Mouse (Mus musculus): ENCODE data around the gene Csmd2. TPM values are rescaled to one million over a fixed set of nuclear protein-coding genes. Genes with fewer than 3 reads are reported as not detected.

The Csmd2 gene
- total RNA-seq, 2 experiments from 2014 or later = 0.15 to 0.22 TPM

DNA sequence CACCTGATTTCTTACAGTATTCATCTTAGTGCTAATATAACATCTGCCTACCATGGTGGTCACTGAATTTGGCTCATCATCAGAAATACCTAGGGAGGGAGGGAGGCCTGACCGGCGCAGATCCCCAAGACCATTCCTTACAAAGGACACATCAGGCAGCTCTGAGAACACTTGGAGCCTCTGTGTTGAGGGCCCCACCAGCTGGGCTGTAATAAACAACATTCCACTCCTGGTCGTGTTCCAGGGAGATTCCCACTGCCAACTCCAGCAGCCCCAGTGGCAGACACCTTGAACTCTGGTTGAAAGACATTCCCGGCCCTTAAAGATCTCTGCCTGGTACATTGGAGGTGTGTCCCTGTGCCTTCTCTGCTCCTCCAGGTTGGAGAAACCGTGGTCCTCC, 327.7 kb downstream of the Csmd2 start:
- intact Hi-C loops (cut with DNase I) = no loop called here
- no peak for DNase-seq

GRCm38 (mm10) chr4:128317951-128318350, 330.3 kb downstream of the Csmd2 start:
- intact Hi-C loops (cut with DNase I) = no loop called here
- DNase-seq = peak; percentile 7 to 30

DNA sequence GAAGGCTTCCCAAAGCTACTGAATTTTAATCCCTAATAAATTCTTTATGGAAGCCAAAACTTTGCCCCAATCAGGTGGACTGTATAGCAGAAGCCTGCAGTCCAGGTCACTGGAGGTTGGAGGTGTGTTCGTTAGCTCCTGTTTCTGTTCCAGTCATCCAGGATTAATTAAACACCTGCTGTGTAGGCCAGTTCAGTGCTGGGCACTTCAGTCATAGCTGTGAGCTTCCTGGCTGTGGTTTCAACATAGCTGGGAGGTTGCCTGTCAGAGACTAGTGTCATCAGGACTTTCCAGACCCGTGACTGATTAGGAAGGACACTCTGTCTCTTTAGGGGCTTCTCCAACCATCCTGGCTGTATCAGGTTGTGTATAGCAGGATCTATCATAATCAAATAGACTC, 337.9 kb downstream of the Csmd2 start:
- DNase-seq = no peak
- intact Hi-C loops (cut with DNase I) = no loop called here

GRCm38 (mm10) chr4:128326755-128327154, 339.1 kb downstream of the Csmd2 start:
- no peak for DNase-seq
- intact Hi-C loops (cut with DNase I) = no loop called here

- DNase-seq = no peak
- intact Hi-C loops (cut with DNase I) = no loop called here
Observed at GRCm38 (mm10) chr4:128327421-128327820, 339.8 kb downstream of the Csmd2 start.

GRCm38 (mm10) chr4:128330519-128330918, 342.9 kb downstream of the Csmd2 start:
- peak in 1 of 2 experiments; percentile 2 for DNase-seq
- intact Hi-C loops (cut with DNase I) = no loop called here

DNA sequence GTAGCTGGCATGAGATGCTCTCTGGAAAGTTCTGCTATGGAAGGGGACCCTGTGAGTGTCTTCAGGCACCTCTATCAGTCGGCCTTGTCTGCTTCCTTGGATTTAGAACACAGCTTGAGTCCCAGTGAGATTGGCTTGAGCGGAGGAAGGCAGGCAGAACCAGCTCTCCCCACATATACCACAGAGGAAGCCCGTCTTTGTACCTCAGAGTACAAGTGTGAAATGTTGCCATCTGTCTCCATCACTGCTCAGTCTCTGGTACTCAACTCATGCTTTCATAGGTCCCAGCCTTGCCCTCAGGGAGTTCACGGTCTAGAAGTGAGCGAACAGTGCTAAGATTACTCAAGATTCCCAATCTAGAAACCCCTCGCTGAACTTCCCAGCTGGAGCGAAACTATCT, 352.8 kb downstream of the Csmd2 start:
- DNase-seq = no peak
- intact Hi-C loops (cut with DNase I) = no loop called here

DNA sequence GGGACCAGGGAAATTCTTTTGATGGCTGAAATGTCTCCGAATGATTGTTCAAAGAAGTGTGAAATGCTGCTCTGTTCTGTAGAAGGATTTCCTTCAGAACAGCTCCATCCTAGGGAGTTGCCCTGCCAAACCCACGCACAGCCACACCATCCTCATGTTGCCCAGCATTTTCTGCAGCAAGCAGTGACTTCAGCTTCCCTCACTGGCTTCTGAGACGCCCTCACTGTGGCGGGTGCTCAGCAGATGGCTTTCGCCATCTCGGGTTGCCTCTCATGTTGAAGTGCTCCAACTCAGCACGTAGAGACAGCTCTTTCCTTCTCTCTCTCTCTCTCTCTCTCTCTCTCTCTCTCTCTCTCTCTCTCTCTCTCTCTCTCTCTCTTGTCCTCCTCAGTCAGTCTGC, 353.7 kb downstream of the Csmd2 start:
- intact Hi-C loops (cut with DNase I) = no loop called here
- no peak for DNase-seq

- no peak for DNase-seq
- intact Hi-C loops (cut with DNase I) = no loop called here
Observed at GRCm38 (mm10) chr4:128342208-128342607, 354.6 kb downstream of the Csmd2 start.

DNA sequence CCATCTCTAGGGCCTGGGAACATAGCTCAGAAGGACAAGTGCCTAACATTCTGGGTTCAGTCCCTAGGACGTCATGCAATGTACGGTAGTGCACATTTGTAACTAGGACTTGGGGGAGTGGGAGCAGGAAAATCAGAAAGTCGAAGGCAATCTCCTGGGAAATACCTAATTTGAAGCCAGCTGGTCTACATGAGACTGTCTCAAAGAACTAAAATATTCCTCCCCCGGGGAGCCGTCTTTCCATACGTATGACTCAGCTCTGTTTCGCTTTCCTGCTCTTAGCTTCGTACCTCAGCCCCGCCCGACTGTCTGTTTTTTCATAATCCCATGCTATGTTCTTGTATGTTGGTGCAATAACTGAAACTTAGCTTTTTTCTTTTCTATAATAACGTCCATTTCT, 371.1 kb downstream of the Csmd2 start:
- intact Hi-C loops (cut with DNase I) = no loop called here
- DNase-seq = no peak

GRCm38 (mm10) chr4:128365851-128366250, 378.2 kb downstream of the Csmd2 start:
- intact Hi-C loops (cut with DNase I) = no loop called here
- DNase-seq = no peak

DNA sequence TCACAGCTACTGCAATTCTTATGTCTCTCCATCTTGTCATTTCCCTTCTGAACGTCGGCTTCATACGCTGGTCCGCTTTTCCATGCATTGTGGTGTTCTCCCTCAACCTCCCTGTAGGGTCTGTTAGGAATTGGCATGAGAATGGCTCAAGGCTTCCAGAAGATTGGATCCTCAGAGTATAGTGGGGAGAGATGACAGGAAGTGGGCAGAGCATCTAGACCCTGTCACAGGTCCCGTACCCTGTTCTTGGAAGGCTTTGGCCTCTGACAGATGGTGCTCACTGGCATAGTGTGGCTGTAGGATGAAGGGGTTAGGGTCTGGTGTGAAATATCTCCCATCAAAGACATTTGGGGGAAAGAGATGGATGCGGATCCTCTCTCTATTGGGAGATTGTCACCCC, 380.4 kb downstream of the Csmd2 start:
- DNase-seq = no peak
- intact Hi-C loops (cut with DNase I) = no loop called here

DNA sequence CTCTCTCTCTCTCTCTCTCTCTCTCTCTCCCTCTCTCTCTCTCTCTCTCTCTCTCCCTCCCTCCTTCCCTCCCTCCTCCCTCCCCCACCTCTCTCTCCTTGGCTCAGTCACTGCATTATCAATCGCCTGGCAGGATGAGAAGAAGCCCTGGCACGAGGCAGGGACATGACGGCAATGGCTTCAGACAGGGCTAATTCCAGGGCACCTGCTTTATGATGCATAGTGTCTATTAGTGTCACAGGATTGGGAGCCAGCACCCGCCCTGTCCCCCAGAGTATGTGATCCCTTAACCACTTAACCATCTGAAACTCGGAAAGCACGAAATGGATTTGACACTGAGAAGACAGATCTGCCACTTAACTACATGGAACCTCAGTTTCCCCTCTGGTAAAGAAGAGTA, 384.1 kb downstream of the Csmd2 start:
- DNase-seq = no peak
- intact Hi-C loops (cut with DNase I) = no loop called here

- intact Hi-C loops (cut with DNase I) = no loop called here
- DNase-seq = no peak
Observed at GRCm38 (mm10) chr4:128373196-128373595, 385.5 kb downstream of the Csmd2 start.

DNA sequence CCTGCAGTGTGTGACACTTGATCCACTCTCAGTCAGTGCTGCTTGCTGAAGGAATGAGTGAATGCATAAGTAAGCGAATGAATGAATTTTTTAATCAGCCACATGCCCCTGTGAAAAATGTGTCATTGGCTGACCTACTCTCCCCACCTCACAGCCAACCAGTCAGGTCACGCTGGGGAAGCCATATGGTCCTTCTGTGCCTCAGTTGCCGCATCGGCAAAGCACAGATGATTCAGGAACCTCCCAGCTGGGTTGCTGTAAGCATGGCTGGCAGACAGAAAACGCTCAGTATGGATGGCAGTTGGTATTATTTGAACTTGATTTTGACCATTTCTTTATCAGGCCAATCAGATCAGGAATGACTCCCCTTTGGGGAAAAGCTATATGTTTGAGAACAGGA, 386.4 kb downstream of the Csmd2 start:
- intact Hi-C loops (cut with DNase I) = no loop called here
- no peak for DNase-seq

GRCm38 (mm10) chr4:128378946-128379345, 391.3 kb downstream of the Csmd2 start:
- intact Hi-C loops (cut with DNase I) = no loop called here
- no peak for DNase-seq

DNA sequence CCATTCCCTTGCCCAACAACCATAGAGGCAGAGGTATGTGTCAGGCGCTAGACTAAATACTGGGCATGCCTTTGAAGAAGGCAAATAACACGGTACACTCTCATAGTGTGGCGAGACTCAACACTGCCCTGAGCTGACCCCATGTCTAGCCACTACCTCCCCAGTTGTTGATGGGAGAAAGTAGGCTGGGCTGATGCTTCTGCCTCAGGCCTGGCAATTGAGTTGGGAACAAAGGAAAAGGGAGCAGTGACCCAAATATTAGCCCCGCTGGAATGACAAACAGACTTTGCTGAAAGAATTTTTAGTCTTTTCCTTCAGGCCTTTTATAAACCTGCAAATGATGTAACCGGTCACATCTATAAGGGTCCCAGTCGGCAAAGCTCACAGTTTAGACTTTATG, 393.7 kb downstream of the Csmd2 start:
- intact Hi-C loops (cut with DNase I) = no loop called here
- DNase-seq = no peak

- intact Hi-C loops (cut with DNase I) = no loop called here
Observed at GRCm38 (mm10) chr4:128383800-128384199, 396.1 kb downstream of the Csmd2 start.

DNA sequence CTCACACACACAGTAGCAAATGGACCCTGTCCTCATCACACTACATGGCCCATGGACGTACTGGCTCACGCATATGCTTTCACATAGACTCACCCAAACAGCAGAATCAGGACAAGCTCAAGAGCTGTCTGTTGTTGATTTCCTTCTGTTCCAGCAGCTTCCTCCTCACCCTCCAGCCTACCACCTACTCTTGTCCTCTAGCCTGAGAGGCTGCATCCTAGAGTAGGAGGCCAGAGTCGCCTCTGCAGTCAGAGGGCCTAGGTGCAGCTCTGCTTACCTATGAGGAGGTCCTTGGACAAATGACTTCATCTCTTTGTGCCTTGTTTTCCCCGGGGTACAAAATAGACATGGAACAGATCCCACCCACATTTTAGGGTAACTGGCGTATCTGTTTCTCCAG, 403.8 kb downstream of the Csmd2 start:
- intact Hi-C loops (cut with DNase I) = no loop called here
- no peak for DNase-seq

More at GRCm38 (mm10) chr4:128383800-128384199, 396.1 kb downstream of the Csmd2 start:
- DNase-seq = no peak

GRCm38 (mm10) chr4:128392279-128392678, 404.6 kb downstream of the Csmd2 start:
- DNase-seq = no peak
- intact Hi-C loops (cut with DNase I) = no loop called here

DNA sequence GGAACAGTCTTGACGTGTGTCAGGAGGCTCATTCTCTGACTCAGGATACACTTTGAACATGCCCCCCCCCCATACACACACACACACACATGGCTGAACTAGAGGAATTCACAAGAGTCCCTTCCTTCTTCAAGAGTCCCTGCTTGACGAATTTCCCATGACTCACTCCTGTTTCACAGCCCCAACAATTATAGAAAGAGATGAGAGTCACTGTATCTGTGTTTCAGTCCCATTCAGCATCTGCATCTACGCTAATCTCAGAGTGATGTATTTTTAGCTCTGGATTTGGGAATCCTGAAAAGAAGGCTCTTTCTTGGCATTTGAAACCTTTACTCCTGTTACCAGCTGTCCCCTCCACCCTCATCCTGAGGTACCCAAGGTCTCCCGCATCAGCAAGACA, 406.2 kb downstream of the Csmd2 start:
- intact Hi-C loops (cut with DNase I) = no loop called here
- no peak for DNase-seq

- intact Hi-C loops (cut with DNase I) = no loop called here
Observed at GRCm38 (mm10) chr4:128396616-128397015, 409.0 kb downstream of the Csmd2 start.

DNA sequence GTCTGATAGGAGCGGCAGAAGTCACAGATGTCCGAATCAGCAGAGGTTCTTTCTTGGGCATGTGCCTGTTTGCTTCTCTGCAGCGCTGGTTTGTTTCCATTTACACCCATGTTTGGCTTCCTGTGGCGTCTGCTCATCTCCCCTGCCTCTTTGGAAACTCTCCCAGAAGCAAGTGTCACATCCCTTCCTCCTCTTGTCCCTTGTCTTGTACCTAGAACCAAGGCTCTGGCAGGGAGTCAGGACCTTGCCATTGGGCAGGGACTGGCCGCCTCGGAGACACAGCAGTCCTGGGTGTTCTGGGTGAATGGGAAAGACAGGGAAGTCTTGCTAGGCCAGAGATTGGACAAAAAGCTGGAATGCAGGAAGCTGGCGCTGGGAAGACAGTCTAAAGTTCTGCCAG, 410.1 kb downstream of the Csmd2 start:
- DNase-seq = peak in 1 of 2 experiments; percentile 1
- intact Hi-C loops (cut with DNase I) = no loop called here

More at GRCm38 (mm10) chr4:128396616-128397015, 409.0 kb downstream of the Csmd2 start:
- no peak for DNase-seq

DNA sequence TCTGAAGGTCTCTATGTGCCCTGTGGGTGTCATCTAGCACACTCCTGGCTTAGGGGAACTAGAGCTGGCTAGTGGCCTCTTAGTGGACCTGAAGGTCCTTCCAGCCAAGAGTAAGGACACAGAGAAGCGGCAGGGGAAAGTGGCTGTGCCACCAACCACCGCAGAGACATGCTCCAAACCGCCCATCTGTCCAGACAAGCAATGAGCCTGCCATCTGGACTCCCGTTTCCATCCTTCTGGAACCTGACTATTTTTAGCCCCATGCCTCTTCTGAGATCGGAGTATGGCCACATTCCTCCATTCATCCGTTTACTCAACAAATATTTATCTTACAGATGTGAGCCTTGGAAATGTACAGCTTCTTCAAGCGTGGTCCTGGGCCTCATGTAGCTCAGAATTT, 411.3 kb downstream of the Csmd2 start:
- DNase-seq = no peak
- intact Hi-C loops (cut with DNase I) = no loop called here

Measured in heart, postnatal 10 days (tissue).